Mouse (Mus musculus) midbrain, postnatal 0 days (tissue): ENCODE data around the gene Wnk1. TPM values are rescaled to one million over a fixed set of nuclear protein-coding genes. Genes with fewer than 3 reads are reported as not detected.

Source experiments
- ATAC-seq: fragments of 200-750 bp; cut with Nextera tagmentation; 2 replicates; pipeline ENCODE4 v1.8.0; 2017; ENCODE audit warnings: moderate number of reproducible peaks, mild to moderate bottlenecking, moderate TSS enrichment, moderate library complexity; ENCODE audit not compliant: low FRiP score
- DNase-seq: peaks from one replicate; pipeline ENCODE4 v3.0.0-alpha.2; 2015; ENCODE audit warnings: low spot score
- H3K27ac ChIP-seq: fragments of 300-500 bp; sonication (generic); 2 replicates; pipeline ENCODE4 v1.5.1; 2014; ENCODE audit warnings: low read depth, mild to moderate bottlenecking, low read length, mixed read lengths
- H3K27me3 ChIP-seq: fragments of 300-500 bp; sonication (generic); 2 replicates; pipeline ENCODE4 v1.6.1; 2014; ENCODE audit warnings: low read length, control low read depth, mixed read lengths; ENCODE audit not compliant: insufficient read depth
- H3K36me3 ChIP-seq: fragments of 300-500 bp; sonication (generic); 2 replicates; pipeline ENCODE4 v1.6.1; 2014; ENCODE audit warnings: low read length, control low read depth, mixed read lengths; ENCODE audit not compliant: insufficient read depth
- H3K4me1 ChIP-seq: fragments of 300-500 bp; sonication (generic); 2 replicates; pipeline ENCODE4 v1.6.1; 2014; ENCODE audit warnings: mild to moderate bottlenecking, control low read depth, antibody characterized with exemption, low read length, mixed read lengths; ENCODE audit not compliant: insufficient read depth
- H3K4me2 ChIP-seq: fragments of 300-500 bp; sonication (generic); 2 replicates; pipeline ENCODE4 v1.6.1; 2014; ENCODE audit warnings: low read depth, mild to moderate bottlenecking, low read length, mixed read lengths; ENCODE audit not compliant: poor library complexity, severe bottlenecking
- H3K4me3 ChIP-seq: fragments of 300-500 bp; sonication (generic); 2 replicates; pipeline ENCODE4 v1.5.1; 2014; ENCODE audit warnings: low read depth, mild to moderate bottlenecking, low read length, moderate library complexity
- H3K9ac ChIP-seq: fragments of 300-500 bp; sonication (generic); replicated peaks from 2 replicates; pipeline ENCODE4 v1.6.1; 2014; ENCODE audit warnings: mild to moderate bottlenecking, low read length, moderate library complexity, mixed read lengths; ENCODE audit not compliant: poor library complexity, severe bottlenecking
- H3K9me3 ChIP-seq: fragments of 300-500 bp; sonication (generic); 2 replicates; pipeline ENCODE4 v1.6.1; 2016; ENCODE audit warnings: low read length, control low read depth
- CTCF ChIP-seq: IDR thresholded peaks from 2 replicates; pipeline ENCODE4 v1.5.1; 2016; ENCODE audit warnings: antibody characterized with exemption, mild to moderate bottlenecking
- WGBS: fragments of 180-500 bp; shearing (Covaris S2); extraction: QIAGEN DNeasy Blood & Tissue Kit; methylation state at CpG from one replicate; pipeline ENCODE4 v1.1.7; 2014; 5-methylcytosine and 5-hydroxymethylcytosine counted together
- polyA plus RNA-seq: library from polyadenylated mRNA; unstranded; fragments of >200 nt; fragmentation: Nextera tagmentation; extraction: Ambion mirVana; gene quantifications from 2 replicates; pipeline ENCODE4 v1.2.1, GENCODE M21; 2015
- total RNA-seq: library from RNA; depleted of rRNA; stranded (reverse); fragments of >200 nt; gene quantifications from 2 replicates; pipeline ENCODE4 v1.2.3, GENCODE M21; 2014

Gene Wnk1
- total and polyA plus RNA-seq, 2 experiments from 2014 or later, result 43.4 to 122 TPM

DNA sequence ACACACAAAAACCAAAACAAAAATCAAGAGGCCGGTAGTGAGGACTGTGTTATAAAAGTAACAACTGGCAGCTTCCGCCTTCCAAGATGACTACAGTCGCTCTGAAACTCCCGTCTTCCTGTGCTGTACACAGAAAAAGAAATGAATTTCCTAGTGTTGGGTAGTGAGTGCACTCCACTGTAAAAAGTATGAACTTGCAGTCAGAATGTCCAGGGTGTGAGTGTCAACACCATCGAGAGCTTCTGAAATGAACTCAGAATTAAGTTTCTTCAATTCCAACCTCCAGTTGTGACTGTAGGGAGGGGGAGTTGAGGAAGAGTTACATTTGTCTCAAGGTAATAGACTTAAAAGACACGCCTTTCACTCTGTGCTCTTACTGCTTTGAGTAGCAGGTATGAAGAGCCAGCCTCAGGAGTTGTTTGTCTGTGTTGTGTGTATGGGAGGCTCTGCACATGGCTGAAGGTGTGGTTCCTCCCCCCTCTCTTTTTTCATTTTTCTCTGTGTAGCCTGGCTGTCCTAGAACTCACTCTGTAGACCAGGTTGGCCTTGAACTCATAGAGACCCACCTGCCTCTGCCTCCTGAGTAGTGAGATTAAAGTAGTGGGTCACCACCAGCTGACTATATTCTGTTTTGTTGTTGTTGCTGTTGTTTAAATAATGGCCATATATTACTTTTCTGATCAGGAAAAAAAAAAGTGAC is 43.9 kb upstream of the Wnk1 start:
- Histone ChIP-seq H3K27ac (no peak overlapping the region), H3K27me3 (no peaks in the 10 kb centered on the region), H3K4me1 (no peaks in the 10 kb centered on the region), H3K36me3 (no peaks in the 10 kb centered on the region), H3K9ac (no peak overlapping the region), H3K4me3 (no peak overlapping the region), H3K9me3 (no peaks in the 10 kb centered on the region), H3K4me2 (no peak overlapping the region)
- no peak for ATAC-seq
- DNase-seq, result no peak
- TF ChIP-seq CTCF, result no peak
- 97% methylated on average over 6 of the region's 6 CpGs for WGBS

DNA sequence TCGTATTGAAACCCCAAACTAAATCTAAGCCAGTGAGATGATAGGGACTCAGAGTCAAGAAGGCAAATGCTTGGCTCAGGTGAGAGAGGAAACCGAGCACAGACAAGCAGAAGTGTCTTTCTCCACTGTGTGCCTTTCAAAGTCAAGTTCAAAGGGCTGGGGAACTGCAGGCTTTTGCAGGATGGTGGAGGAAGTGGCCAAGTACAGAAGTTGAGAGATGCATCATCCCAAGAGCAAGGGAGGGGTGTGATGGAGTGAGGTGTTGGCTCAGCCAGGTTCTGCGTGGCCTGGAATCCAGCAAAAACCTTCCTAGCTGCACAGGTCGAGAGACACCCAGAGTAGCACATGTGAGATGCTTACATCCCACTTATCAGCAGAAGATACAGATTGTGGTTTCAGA is 43.0 kb upstream of the Wnk1 start:
- no peak for TF ChIP-seq CTCF
- ATAC-seq, result no peak

DNA sequence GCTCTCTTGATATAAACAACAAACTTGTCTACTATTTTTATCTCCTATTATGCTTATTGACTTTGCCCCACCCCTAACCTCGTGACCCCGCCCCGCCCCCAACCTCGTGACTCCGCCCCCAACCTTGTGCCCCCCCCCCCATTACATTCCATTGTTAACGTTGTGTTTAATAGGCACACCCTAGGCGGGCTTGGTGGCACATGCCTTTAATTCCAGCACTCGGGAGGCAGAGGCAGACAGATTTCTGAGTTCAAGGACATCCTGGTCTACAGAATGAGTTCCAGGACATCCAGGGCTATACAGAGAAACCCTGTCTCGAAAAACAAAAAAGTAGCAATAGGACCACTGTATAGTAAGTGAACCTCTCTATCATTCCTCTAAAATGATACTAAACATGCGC is 41.1 kb upstream of the Wnk1 start:
- Histone ChIP-seq H3K9me3 (no peaks in the 10 kb centered on the region), H3K4me1 (no peaks in the 10 kb centered on the region), H3K27me3 (no peaks in the 10 kb centered on the region), H3K4me2 (no peak overlapping the region), H3K9ac (no peak overlapping the region), H3K27ac (no peak overlapping the region), H3K4me3 (no peak overlapping the region), H3K36me3 (no peaks in the 10 kb centered on the region)
- DNase-seq (no peak), ATAC-seq (no peak)
- 83% methylated on average over 10 of the region's 10 CpGs for WGBS
- TF ChIP-seq CTCF, result no peak

More for the DNA sequence above, 43.0 kb upstream of the Wnk1 start:
- no peak overlapping the region for H3K27ac ChIP-seq
- no peak overlapping the region for H3K4me2 ChIP-seq
- no peaks in the 10 kb centered on the region for H3K4me1 ChIP-seq
- H3K9me3 ChIP-seq, result no peaks in the 10 kb centered on the region
- DNase-seq, result no peak
- no peak overlapping the region for H3K9ac ChIP-seq
- H3K36me3 ChIP-seq, result no peaks in the 10 kb centered on the region
- no peaks in the 10 kb centered on the region for H3K27me3 ChIP-seq
- no peak overlapping the region for H3K4me3 ChIP-seq
- 82% methylated on average over 4 of the region's 4 CpGs for WGBS

DNA sequence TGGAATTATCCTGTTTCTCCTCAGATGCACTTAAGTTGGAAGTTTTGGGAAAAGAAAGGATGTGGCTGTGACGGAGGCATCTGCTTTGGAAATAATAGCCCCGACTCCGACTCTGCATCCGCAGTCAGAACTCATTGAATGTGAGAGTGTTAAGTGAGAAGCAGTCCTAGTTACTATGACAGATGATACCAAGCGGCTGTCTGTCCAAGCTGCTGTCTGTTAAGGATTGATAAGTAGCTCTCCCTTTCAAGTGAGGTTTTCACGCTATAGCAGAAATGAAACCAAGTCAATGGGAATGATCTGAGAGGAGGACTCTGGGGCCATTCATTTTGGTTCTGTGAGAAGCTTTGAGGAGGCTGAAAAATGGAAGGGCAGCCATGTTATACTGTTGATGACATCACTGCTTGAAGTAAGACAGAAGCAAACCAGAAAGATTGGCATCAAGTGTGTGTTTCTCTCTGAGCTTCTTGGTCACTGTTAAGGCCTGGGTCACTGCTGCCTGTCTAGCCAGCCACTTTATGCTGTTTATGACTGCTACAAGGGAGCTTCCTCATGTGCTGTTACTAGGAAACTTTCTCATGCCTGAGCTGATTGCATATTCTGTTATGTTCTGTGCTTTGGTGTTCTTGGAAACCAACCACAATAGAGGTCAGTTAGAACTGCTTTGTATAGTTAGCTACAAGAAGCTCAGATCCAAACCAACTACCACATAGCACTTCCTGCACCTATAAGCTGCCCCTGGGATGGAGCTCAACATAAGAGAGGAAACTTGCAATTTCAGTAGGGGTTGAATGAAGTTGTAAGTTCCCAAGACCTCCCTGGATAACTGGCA is 38.4 kb upstream of the Wnk1 start:
- WGBS, result 89% methylated on average over 6 of the region's 6 CpGs
- H3K4me3 ChIP-seq, result no peak overlapping the region
- no peaks in the 10 kb centered on the region for H3K27me3 ChIP-seq
- no peak for TF ChIP-seq CTCF
- H3K36me3 ChIP-seq, result no peaks in the 10 kb centered on the region
- H3K9ac ChIP-seq, result no peak overlapping the region
- H3K9me3 ChIP-seq, result no peaks in the 10 kb centered on the region
- no peak overlapping the region for H3K27ac ChIP-seq
- DNase-seq (no peak), ATAC-seq (no peak)
- no peak overlapping the region for H3K4me2 ChIP-seq
- H3K4me1 ChIP-seq, result no peaks in the 10 kb centered on the region

DNA sequence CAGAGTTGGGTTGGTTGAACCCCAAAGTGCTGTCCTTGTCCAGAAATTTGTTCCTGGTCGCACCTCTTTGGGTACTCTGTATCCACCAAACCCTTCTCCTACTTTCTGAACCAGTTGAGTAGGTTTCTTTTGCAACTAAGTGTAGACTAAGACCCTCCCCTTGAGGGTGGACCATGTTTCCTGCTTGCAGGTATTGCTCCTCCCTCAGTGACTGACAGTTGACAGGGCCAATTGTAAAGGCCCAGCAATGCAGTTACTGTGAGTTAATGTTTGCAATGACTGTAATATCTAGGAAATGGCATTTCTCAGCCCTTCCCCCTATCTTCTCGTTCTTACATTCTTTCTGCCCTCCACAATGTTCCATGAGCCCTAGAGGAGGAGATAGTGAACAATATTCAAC is 34.2 kb upstream of the Wnk1 start:
- Histone ChIP-seq H3K27ac (no peak overlapping the region), H3K36me3 (no peaks in the 10 kb centered on the region), H3K9me3 (no peaks in the 10 kb centered on the region), H3K4me1 (no peaks in the 10 kb centered on the region), H3K9ac (no peak overlapping the region), H3K4me3 (no peak overlapping the region), H3K4me2 (no peak overlapping the region), H3K27me3 (no peaks in the 10 kb centered on the region)
- no peak for DNase-seq
- no peak for TF ChIP-seq CTCF
- ATAC-seq, result no peak
- 82% methylated on average over 2 of the region's 2 CpGs for WGBS

DNA sequence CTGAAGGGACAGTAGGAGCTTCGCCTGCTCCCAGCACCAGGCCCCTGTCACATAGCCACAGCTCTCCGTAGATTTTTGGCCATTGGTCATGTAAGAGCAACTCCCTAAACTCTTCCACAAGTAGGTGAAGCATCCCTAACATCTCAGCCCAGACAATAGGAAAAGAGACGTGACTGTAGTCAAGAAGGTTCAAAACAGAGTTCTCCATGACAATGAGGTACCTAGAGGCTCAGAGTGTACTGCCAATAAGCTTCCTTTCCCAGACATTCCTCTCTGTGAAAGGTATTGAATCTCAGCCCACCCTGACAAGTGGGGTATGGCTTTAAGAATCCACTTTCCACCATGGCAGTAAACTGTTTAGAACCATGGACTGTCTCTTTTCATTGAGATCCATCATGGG is 31.1 kb upstream of the Wnk1 start:
- no peak for TF ChIP-seq CTCF
- no peaks in the 10 kb centered on the region for H3K4me1 ChIP-seq
- no peaks in the 10 kb centered on the region for H3K9me3 ChIP-seq
- H3K27me3 ChIP-seq, result no peaks in the 10 kb centered on the region
- no peak overlapping the region for H3K27ac ChIP-seq
- no peak overlapping the region for H3K9ac ChIP-seq
- ATAC-seq (no peak), DNase-seq (no peak)
- no peak overlapping the region for H3K4me2 ChIP-seq
- no peaks in the 10 kb centered on the region for H3K36me3 ChIP-seq
- no peak overlapping the region for H3K4me3 ChIP-seq
- 91% methylated on average over 3 of the region's 3 CpGs for WGBS
